Mouse (Mus musculus) R1 (cell line): ENCODE data around the gene Rbm19.

Source experiments
- DNase-seq: peaks from one replicate; pipeline ENCODE4 v3.0.0-alpha.2; 2018; ENCODE audit warnings: low read depth, low spot score

Rbm19 gene

DNA sequence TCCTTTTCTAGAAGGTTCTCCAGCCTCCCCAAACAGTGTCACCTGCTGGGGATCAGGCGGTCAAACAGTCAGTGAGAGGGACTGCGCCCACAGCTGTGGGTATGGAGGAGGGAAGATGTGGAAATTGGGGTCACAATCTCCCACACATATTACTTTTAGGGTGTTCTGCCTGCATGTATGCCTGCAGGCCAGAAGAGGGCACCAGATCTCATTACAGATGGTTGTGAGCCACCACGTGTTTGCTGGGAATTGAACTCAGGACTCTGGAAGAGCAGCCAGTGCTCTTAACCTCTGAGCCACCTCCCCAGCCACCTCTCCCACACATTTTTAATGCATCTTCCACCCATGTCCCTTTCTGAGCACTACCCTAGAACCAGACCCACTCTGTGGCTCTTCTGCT, 88.1 kb downstream of the Rbm19 start:
- DNase-seq = no peak

DNA sequence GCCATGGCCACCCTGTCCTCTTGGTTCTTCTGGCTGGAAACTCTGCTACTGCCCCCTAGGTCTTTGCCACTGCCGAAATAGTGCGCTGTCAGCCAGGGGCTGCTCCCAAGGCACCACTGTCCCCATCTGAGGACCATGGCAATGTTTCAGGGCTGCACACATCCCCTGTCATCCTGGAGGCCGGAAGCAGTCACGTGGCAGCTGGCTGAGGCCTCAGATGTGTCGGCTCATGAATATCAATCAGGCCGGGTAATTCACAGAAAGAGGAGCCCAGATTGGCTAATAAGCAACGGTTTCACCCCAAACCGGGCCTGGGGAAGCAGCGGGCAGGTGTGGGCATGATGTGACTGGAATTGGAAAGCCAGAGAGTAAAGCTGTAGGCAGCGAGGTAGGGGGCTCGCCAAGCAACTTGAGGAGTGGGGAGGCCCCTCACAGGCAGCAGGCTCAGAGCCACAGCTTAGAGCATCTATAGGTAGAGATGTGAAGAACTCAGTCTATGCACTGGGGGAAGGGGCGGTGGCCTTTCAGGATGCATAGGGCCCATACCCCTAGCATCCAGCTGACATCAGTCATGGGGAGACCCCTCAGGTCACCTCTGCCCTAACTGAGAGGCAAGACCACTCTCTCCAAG, 90.2 kb downstream of the Rbm19 start:
- no peak for DNase-seq

DNA sequence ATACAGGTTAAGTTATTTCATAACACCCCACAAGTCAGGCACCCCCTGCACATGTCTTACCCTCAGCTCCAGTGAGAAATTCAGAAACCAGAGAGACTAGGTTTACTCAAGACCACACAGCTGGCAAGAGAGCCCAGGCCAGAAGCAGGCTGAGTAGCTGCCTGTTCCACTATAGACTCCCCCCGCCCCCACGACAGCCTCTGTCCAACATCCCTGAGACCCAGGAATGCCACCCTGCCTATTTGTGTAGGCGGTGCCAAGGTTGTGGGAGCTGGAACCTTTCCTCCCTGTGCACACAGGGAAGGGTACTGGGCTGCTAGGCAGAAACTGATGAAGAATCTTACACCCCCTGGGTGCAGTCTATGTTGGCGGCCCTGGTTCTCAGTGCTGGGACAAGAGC, 91.2 kb downstream of the Rbm19 start:
- DNase-seq = no peak

DNA sequence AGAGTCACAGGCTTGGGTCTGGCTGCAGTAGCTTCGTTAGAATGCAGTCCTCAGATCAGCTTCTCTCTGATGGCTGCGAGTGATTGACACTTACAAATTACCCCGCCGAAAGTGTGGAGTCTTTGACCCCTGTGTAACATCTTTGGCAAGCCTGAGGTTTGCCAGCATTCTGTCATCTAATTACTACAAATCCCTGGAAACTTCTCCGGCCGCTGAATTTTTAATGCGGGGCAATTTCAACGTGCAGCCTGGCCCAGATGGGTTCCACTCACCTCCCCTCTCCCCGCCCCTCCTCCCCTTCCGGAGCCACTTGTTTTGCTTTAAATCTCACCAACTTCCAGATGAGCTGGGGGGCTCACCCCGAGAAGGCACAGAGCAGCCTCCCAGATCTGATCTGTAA, 94.4 kb downstream of the Rbm19 start:
- DNase-seq = no peak

DNA sequence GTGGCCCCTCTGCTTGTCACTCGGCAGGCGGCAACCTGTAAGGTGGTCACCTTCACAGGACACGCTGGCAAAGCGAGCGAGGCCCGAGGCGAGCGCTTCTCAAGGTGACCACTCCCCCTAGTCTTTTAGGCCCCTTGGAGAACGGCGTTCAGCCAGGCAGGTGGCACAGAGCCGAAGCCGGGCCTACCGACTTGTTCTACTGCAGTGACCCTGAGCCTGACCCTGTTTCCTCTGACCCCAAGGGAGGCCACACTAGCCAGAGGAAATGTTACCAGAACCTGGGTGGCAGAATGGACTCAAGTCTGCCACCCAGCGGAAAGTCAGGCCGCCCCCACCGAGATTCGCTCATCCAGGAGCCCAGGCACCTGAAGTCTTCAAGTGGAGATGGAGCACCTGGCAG, 94.9 kb downstream of the Rbm19 start:
- peak; percentile 38 for DNase-seq

DNA sequence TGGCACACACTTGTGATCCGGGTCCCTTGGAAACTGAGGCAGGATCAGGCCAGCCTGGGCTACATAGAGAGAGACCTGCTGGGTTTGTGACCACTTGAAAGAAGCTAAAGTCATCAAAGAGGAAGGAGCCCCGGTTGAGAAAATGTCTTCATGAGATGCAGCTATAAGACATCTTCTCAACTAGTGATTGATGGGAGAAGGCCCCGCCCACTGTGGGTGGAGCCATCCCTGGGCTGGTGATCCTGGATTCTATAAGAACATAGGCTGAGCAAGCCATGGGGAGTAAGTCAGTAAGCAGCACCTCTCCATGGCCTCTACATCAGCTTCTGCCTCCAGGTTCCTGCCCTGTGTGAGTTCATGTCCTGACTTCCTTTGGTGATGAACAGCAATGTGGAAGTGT, 98.2 kb downstream of the Rbm19 start:
- DNase-seq = peak; percentile 55

DNA sequence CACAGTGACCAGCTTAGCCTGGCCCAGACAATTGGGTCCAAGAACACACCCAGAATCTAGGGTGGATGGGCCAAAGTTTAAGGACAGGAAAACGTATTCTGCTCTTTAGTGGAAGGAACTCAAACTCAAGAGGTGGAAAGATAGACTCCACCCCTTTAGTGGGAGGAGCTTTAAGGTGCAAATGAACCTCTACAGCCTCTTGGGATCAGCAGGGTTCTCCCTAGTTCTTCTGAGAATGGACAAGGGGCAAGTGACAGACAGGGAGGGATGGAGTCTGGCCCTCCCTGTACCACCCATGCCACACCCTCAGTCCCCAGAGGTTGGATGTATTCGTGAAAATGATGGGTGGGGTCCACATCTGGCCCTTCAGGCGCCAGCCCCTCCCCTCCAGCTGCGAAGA, 105.0 kb downstream of the Rbm19 start:
- DNase-seq = peak; percentile 83

DNA sequence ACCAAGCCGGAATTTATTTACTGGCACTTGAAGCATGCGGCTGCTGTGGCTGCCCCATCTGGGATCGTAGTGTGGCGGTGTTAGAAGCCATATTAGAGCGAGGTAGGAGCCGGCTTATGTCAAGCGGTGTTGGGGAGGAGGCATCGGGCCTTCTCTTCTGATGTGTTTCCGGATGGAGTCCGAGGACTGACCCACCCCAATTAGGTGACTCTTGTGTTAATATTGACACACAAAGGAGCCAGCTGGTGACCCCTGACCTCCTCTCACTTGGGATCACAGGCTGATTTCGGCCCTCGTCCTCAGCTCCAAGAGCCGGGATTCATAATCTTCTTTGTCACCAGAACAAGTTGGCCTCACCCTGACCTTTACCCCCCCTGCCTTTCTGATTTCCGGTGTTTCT, 109.1 kb downstream of the Rbm19 start:
- DNase-seq = no peak

DNA sequence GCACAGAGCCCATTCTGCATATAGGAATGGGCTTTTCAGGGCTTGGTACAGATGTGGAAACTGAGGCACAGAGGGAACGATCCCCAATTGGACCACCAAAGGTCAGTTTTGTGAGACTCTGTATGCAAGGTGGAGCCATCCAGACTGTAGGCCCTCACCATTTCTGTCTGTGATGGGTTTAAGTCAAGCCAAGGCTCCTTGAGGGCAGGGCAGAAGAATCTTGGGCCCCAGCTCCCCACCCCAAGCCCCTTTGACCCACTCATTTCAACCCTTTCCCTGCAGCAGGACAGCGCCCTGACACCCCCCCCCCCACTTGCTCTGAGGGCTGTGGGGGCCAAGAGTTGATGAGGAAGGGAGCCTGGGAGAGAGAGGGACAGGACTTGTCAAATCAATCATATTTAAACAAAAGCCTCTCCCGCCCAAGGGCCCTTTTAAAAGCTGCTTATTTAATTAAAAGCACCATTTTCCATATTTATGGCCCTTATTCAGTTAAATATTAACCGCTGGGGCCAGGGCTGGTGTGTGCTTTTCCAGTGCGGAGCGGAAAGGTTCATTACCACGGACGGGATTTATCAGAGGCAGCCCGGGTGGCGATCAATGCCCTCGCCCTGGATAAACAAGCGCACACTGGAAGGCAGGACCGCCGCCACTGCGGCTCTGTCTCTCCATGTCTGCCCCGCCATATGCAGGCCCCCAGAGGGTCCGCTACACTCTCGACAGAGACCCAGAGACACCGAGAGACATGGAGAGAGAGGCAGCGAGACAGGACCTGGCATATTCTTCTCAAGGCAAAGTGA, 112.5 kb downstream of the Rbm19 start:
- DNase-seq = no peak

DNA sequence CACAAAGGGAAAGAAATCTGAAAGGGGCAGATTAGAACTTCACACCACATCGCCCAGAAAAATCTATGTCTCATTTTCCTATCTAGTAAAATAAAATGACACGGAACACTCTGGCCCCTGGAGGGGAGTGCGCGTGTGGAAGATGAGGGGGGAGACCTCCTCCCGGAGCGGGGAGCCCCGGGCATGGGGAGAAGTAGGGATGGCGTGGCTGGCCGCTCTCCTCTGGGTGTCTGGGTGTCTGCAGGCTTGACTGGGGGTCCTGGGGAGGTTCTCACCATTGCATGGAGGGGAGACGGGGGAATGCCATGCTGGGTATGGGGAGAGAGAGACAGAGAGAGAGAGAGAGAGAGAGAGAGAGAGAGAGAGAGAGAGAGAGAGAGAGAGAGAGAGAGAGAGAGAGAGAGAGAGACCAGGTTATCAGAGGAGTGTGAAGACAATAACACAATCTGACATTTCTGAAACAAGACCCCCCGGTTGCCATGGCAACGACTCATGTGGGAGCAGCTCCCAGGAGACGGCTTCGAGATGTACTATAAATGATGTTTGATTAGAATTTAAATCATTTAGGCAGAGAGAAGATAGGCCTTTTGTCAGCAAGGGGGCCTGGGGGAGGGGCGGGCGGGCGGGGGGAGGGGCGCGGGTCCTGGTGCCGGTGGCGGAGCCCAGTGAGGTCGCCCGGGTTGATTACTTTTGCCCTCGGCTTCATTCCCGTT, 115.3 kb downstream of the Rbm19 start:
- DNase-seq = peak; percentile 56

DNA sequence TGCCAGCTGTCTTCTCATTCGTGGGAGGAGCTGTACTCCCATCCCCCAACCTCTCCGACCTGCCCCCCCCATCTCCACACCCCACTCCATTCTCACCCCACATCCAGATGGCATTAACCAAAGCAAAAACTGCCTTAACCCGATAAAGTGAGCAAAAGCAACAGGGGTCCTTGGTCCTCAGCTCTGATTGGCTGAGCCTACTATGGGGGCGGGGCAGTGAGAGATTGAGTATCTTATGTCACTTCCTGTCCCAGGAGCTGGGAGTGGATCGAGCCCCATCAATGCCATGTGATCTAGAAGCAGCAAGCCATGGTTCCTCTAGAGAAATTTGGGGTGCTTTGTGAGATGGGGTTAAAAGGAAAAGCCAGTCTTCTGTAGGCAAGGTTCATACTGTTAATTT, 118.9 kb downstream of the Rbm19 start:
- peak; percentile 73 for DNase-seq

DNA sequence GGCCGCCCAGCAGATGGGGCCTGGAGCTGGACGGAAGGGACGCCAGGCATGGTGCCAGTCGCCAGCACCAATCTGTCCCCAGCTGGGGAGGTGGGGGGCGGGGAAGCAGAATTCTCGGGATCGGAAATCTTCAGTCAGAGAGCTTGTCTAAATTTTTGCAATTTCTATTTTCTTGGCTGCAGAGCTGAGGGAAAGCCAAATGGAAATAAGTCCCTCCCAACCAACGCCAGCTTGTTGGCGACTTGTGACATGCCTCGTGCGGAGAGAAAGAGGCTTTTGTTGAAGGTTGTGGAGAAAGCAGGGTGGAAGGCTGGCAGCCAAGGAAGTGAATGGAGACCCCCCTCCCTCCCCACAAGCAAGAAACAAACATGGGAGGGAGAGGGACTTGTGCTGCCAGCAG, 119.3 kb downstream of the Rbm19 start:
- DNase-seq = no peak

DNA sequence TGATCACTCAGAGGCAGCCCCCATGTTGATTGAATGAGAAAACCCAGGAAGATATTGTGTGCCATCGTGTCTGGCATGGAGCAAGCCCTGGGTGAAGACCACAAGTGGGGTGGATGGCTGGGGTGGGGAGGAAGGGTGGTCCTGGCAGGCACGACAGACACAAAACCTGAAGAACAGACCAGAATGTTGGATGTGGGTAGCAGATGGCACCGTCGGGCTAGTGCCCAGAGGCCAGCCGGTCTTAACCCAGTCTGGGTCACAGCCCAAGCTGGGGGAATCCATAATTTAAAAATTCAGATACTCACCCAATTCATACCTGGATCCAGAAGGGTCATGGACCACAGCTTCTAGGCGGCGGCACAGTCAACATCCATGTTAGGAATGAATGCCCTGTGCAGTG, 123.8 kb downstream of the Rbm19 start:
- DNase-seq = no peak

DNA sequence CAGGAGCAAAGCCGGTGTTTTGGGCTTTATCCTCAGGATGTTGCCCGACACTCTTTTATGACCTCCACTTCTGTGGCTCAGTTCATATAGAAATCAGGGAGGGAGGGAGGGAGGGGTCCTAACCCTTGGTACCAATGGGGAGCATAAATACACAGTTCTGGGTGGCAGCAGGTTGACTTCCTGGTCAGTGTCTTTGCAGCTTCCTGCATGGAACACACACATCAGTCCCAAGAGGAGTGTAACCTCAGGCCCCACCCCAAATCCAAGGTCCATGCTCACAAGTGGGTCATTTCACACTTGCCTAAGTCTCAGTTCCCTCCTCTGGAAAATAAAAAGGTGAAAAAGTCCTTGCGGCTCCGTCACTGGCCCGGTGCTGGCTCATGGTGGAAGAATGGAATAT, 129.1 kb downstream of the Rbm19 start:
- DNase-seq = no peak
